Mouse (Mus musculus) limb, embryonic 10.5 days (tissue): ENCODE measurements around the gene Tmem107. TPM values are rescaled to one million over a fixed set of nuclear protein-coding genes. Genes with fewer than 3 reads are reported as not detected.

ENCODE experiments used
- DNase-seq: peaks from one replicate; pipeline ENCODE4 v3.0.0-alpha.2; 2017; ENCODE audit warnings: low spot score
- H3K27ac ChIP-seq: fragments of 300-500 bp; sonication (generic); 2 replicates; pipeline ENCODE4 v1.5.1; 2016; ENCODE audit warnings: mild to moderate bottlenecking
- H3K27me3 ChIP-seq: fragments of 300-500 bp; sonication (generic); 2 replicates; pipeline ENCODE4 v1.6.1; 2016; ENCODE audit warnings: low read depth, mild to moderate bottlenecking; ENCODE audit not compliant: poor library complexity, severe bottlenecking
- H3K36me3 ChIP-seq: fragments of 300-500 bp; sonication (generic); 2 replicates; pipeline ENCODE4 v1.6.1; 2016; ENCODE audit warnings: mild to moderate bottlenecking, moderate library complexity
- H3K4me1 ChIP-seq: fragments of 300-500 bp; sonication (generic); 2 replicates; pipeline ENCODE4 v1.6.1; 2016
- H3K4me3 ChIP-seq: fragments of 300-500 bp; sonication (generic); 2 replicates; pipeline ENCODE4 v1.5.1; 2016; ENCODE audit warnings: mild to moderate bottlenecking, moderate library complexity
- H3K9me3 ChIP-seq: fragments of 300-500 bp; sonication (generic); replicated peaks from 2 replicates; pipeline ENCODE4 v1.6.1; 2016; ENCODE audit warnings: mild to moderate bottlenecking
- WGBS: fragments of 180-500 bp; shearing (Covaris S2); methylation state at CpG from one replicate; pipeline ENCODE4 v1.1.7; 2016; 5-methylcytosine and 5-hydroxymethylcytosine counted together
- polyA plus RNA-seq: library from polyadenylated mRNA; unstranded; fragments of >200 nt; fragmentation: Nextera tagmentation; extraction: Ambion mirVana; gene quantifications from 2 replicates; pipeline ENCODE4 v1.2.1, GENCODE M21; 2016

Gene Tmem107
- polyA plus RNA-seq, 1 experiment from 2014 or later = 35.8 TPM

DNA sequence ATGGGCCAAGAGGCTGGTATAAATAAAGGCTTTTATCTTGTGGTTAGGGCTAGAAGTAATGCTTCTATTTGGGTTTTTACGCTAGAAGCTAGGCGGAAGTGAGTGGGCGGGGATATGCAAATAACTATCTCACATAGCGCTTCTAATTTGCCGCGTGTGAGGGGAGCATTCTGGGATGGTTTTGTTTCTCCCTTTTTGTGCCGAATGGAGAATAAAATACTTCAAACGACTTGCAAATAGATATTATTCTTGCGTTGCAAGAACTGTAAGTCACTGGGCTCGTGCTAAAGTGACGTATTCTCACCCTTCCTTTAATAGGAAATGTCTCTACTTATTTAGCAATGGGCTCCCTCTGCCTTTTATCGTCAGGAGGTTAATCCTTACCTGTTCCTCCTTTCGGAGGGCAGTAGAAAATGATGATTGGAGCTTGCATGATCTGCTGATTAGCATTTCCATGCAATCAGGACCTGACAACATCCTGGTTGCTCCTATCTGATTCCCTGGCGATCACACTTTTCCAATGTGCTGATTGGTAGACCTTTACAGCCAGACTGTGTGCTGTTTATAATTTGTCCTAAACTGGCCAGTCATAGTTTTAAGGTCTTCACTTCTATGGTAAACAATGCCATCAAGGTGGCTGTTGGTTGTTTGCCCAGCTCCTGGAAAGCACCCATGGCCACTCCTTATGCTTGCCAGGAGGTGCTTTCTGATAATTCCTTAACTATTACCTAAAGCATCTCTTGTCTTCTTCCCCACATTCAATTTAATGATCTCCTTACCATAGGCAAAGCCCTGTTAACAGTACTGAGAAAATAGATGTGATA lies 2.7 kb downstream of the Tmem107 start:
- peak; percentile 81 for DNase-seq
- no peaks in the 10 kb centered on the region for H3K9me3 ChIP-seq
- H3K27me3 ChIP-seq = no peaks in the 10 kb centered on the region
- peak overlapping the region; percentile 93 for H3K27ac ChIP-seq
- H3K4me3 ChIP-seq = peak overlapping the region; percentile 43
- H3K4me1 ChIP-seq = peaks cover 47% of the 10 kb centered on the region
- no peaks in the 10 kb centered on the region for H3K36me3 ChIP-seq
- under 1% methylated on average over 14 of the region's 14 CpGs for WGBS

DNA sequence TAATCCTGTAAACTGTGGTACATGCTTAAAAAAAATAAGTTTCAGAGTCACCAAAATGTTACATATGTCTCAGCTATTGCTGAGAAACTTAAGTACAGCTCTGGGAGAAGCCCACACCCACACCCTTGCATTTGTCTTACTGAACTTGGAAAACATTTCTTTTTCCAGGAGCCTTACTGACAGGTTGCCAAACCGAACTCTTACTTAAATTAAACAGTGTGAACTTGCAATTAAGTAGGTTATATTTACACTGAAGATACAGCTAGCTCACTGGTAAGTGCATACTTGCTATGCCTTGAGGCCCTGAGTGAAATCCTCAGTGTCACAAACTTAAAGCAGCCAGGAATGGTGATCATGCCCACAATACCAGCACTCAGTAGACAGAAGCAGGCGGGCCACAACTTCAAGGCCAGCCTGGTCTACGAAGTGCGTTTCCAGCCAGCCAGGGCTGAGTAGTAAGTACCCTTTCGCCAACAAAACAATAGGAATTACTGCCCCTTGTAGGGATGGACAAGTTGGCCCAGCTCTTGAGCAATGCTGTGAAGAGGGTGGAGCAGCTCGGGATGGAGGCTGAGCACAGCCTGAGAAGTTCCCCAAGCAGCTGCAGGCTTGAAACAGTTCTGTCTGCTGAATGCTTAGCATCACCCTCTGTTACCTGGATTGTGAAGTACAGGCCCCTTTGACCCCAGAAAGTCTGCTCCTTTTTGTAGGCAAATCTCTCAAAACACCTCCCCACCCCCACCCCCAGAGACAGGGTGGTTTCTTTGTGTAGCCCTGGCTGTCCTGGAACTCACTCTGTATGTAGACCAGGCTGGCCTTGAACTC lies 3.6 kb downstream of the Tmem107 start:
- no peaks in the 10 kb centered on the region for H3K36me3 ChIP-seq
- H3K27ac ChIP-seq = peak overlapping the region; percentile 46
- peaks cover 53% of the 10 kb centered on the region for H3K4me1 ChIP-seq
- no peak for DNase-seq
- 45% methylated on average over 6 of the region's 6 CpGs for WGBS
- H3K4me3 ChIP-seq = peak overlapping the region; percentile 18; the same call in 1 of the 2 replicates
- no peaks in the 10 kb centered on the region for H3K27me3 ChIP-seq
- no peaks in the 10 kb centered on the region for H3K9me3 ChIP-seq

DNA sequence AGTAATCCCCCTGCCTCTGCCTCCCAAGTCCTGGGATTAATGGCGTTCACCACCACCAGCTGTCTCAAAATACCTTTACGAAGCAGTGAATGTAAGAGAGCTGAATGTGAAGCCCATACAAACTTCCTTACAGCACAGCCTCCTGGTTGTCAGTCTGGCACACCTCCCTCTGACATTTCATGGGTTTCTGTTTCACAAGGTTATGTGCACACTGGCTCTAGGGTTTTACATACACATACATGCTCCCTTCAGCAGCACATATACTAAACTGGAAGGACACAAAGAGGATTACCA lies 4.1 kb downstream of the Tmem107 start:
- no peak for DNase-seq
- Histone ChIP-seq H3K4me1 (peaks cover 51% of the 10 kb centered on the region), H3K9me3 (no peaks in the 10 kb centered on the region), H3K27me3 (no peaks in the 10 kb centered on the region), H3K27ac (no peak overlapping the region), H3K4me3 (no peak overlapping the region), H3K36me3 (no peaks in the 10 kb centered on the region)
- 65% methylated on average over 2 of the region's 2 CpGs for WGBS

DNA sequence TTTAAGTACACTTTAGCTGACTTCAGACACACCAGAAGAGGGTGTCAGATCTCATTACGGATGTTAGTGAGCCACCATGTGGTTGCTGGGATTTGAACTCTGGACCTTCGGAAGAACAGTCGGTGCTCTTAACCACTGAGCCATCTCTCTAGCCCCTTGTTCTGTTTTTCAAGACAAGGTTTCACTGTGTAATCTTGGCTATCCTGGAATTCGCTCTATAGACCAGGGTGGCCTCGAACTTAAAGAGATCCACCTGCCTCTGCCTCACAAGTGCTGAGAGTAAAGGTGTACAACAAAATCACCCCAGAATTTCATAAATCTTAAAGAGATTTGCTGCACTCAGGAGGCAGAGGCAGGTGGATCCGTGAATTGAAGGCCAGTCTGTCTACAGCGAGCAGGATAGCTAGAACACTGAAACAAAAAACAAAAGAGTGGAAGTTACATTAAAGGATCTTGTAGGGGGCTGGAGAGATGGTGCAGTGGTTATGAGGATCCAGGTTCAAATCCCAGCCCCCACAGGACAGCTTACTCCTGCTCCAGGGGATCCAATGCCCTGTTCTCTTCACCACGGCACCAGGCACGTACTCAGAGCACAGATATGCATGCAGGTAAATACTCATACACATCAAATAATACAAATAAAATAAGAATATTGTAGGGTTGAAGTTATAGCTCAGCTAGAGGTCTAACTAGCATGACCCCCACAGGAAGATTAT lies 5.3 kb downstream of the Tmem107 start:
- Histone ChIP-seq H3K4me3 (no peak overlapping the region), H3K27ac (no peak overlapping the region), H3K9me3 (no peaks in the 10 kb centered on the region), H3K36me3 (no peaks in the 10 kb centered on the region), H3K27me3 (no peaks in the 10 kb centered on the region), H3K4me1 (peaks cover 53% of the 10 kb centered on the region)
- no peak for DNase-seq
- 52% methylated on average over 9 of the region's 9 CpGs for WGBS

DNA sequence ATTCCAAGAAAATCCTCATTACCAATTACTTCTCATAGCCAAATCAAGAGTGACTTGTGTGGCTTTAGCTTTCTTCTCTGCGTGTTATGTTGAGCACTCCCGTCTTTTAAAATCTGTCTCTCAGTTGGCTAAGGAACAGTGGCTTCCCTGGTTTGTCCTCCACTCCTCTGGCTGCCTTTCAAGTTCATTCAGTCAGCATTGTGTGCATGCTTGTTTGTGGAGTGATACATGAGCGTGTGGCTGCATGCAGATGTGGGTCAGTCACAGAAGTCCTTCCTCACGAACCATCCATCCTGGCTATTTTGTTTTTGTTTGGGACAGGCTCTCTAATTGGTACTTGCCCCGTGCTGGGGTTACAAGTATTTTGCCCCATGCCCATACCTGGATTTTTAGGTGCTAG lies 6.0 kb downstream of the Tmem107 start:
- no peaks in the 10 kb centered on the region for H3K9me3 ChIP-seq
- H3K27ac ChIP-seq = no peak overlapping the region
- H3K4me1 ChIP-seq = peaks cover 46% of the 10 kb centered on the region
- no peak overlapping the region for H3K4me3 ChIP-seq
- H3K36me3 ChIP-seq = no peaks in the 10 kb centered on the region
- no peaks in the 10 kb centered on the region for H3K27me3 ChIP-seq
- 82% methylated on average over 5 of the region's 5 CpGs for WGBS
- DNase-seq = no peak

DNA sequence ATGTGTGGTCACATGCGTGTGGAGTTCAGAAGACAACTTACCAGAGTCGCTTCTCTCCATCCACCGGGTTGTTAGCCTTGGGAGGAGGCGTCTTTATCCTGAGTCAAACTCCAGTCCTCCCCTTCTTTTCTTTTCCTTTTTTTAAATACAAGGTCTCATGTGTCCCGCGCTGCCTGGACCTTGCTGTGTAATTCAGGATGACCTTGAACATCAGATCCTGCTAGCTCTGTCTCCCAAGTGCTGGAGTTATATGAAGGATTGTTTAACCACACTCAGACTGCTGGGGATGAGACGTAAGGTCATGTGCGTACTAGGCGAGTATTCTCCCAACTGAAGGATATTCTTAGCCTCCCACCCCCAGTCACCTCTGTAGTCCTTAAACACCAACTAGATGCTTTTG lies 6.7 kb downstream of the Tmem107 start:
- no peak for DNase-seq
- Histone ChIP-seq H3K27ac (no peak overlapping the region; the same call in 1 of the 2 replicates), H3K4me1 (peaks cover 41% of the 10 kb centered on the region), H3K9me3 (no peaks in the 10 kb centered on the region), H3K27me3 (no peaks in the 10 kb centered on the region), H3K4me3 (no peak overlapping the region), H3K36me3 (no peaks in the 10 kb centered on the region)
- 90% methylated on average over 9 of the region's 9 CpGs for WGBS

DNA sequence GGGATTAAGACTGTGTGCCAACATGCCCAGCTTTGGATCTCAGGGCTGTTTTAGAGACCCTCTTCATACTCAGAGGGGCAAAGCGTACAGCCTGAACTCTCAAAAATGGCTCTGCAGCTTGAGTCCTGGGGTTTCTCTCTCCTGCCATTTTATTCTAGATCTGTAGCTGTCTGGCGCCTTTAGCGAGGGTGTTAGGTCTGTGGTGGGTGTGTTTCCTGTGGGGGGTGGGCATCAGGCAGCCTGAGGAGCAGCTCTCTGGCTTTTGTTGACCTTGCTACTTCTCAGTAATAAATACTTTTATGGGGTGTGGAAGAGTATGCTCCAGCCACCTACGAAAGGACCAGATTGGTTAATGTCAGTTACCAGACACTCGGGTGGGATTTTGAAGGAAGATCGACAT lies 7.4 kb downstream of the Tmem107 start:
- Histone ChIP-seq H3K4me3 (no peak overlapping the region), H3K4me1 (peaks cover 33% of the 10 kb centered on the region), H3K27ac (no peak overlapping the region; the same call in 1 of the 2 replicates), H3K27me3 (no peaks in the 10 kb centered on the region), H3K9me3 (no peaks in the 10 kb centered on the region), H3K36me3 (no peaks in the 10 kb centered on the region)
- WGBS = 65% methylated on average over 6 of the region's 6 CpGs
- no peak for DNase-seq

DNA sequence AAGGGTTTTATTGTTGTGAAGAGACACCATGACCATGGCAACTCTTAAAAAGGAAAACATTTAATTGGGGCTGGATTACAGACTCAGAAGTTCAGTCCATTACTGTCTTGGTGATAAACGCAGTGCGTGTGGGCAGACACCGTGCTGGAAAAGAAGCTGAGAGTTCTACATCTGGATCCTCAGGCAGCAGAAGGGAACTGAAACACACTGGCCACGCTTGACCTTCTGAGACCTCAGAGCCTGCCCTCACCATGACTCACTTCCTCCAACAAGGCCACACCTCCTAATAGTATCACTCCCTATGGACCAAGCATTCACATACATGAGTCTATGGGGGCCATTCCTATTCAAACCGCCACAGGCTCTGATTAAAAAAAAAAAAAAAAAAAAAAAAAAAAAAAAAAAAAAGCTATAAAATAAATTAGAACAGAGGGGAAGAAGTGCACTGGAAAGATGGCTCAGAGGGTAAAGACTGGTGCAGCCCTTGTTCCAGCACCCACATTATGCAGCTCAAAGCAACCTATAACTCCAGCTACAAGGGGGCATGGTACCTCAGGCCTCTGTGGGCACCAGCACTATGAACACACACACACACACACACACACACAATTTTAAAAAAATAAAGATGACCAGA lies 8.3 kb downstream of the Tmem107 start:
- no peaks in the 10 kb centered on the region for H3K36me3 ChIP-seq
- no peak overlapping the region for H3K4me3 ChIP-seq
- no peaks in the 10 kb centered on the region for H3K9me3 ChIP-seq
- H3K27me3 ChIP-seq = no peaks in the 10 kb centered on the region
- H3K27ac ChIP-seq = no peak overlapping the region
- 63% methylated on average over 5 of the region's 5 CpGs for WGBS
- peaks cover 28% of the 10 kb centered on the region for H3K4me1 ChIP-seq
- DNase-seq = no peak

DNA sequence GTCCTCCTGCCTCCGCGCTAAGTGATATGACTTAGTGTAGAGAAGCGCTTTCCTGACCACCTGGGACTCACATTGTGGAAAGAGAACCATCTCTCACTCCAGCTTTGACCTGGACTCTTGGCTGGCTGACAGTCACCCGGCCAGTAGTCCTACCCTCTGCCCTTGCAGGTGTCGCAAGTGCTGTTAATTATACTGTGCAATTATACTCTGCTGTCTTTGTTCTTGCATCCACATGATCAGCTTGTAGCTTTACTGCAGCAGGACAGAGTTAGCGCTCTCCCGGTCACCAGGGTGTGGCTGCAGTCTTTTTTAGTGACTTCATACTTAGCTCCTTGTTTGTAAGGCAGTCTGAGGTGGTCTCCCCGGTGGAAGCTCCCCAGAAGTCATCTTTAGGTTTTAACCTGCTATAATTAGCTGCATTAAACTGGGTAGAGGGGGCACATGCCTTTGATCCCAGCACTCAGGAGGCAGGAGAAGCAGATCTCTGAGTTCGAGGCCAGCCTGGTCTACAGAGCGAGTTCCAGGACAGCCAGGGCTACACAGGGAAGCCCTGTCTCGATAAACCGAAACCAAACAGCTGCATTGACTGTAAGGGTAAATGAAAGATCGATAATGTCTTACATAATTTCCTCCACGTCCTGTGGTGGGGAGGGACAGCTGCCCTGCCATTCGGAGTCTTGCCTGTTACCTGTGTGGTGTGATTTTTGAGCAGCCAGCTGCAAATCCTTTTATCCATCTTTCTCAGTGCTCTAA lies 9.7 kb downstream of the Tmem107 start:
- Histone ChIP-seq H3K4me3 (no peak overlapping the region), H3K27me3 (no peaks in the 10 kb centered on the region), H3K4me1 (peaks cover 19% of the 10 kb centered on the region), H3K9me3 (no peaks in the 10 kb centered on the region), H3K27ac (no peak overlapping the region), H3K36me3 (no peaks in the 10 kb centered on the region)
- DNase-seq = no peak
- 82% methylated on average over 15 of the region's 15 CpGs for WGBS

DNA sequence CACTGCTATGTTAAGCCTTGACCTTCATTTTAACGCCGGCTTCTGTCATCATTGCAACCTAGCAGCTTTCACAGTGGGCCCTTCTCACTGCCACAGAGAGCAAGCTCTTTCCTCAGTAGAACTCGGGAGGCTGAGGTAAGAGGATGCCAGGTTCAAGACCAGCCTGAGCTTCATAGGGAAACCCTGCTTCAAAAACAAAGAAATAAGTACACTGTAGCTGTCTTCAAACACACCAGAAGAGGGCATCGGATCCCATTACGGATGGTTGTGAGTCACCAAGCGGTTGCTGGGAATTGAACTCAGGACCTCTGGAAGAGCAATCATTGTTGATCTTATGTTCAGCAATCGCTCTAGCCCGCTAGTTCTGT lies 10.2 kb downstream of the Tmem107 start:
- no peaks in the 10 kb centered on the region for H3K9me3 ChIP-seq
- H3K4me1 ChIP-seq = peaks cover 19% of the 10 kb centered on the region
- DNase-seq = no peak
- H3K36me3 ChIP-seq = no peaks in the 10 kb centered on the region
- H3K27ac ChIP-seq = no peak overlapping the region
- WGBS = 91% methylated on average over 8 of the region's 8 CpGs
- H3K27me3 ChIP-seq = no peaks in the 10 kb centered on the region
- H3K4me3 ChIP-seq = no peak overlapping the region

DNA sequence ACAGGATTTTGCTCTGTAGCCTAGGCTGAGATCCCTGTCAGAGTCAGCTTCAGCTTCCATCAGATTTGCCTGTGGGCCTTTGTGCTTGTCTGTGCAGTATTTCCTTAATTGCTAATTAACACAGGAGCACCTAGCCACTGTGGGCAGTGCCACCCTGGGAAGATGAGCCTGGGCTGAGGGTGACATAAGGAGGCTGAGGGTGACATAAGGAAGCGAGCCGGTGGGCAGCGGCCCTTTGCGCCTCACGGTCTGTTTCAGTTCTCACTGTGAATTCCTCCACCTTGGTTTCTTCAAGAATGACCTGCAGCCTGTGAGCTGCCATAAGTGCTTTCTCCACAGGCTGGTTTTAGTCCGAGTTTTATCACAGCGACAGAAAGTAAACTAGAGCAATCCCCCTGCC lies 11.0 kb downstream of the Tmem107 start:
- DNase-seq = no peak
- H3K27ac ChIP-seq = no peak overlapping the region
- H3K4me3 ChIP-seq = no peak overlapping the region
- WGBS = 88% methylated on average over 7 of the region's 7 CpGs
- H3K36me3 ChIP-seq = no peaks in the 10 kb centered on the region
- peaks cover 23% of the 10 kb centered on the region for H3K4me1 ChIP-seq
- H3K9me3 ChIP-seq = no peaks in the 10 kb centered on the region
- no peaks in the 10 kb centered on the region for H3K27me3 ChIP-seq

DNA sequence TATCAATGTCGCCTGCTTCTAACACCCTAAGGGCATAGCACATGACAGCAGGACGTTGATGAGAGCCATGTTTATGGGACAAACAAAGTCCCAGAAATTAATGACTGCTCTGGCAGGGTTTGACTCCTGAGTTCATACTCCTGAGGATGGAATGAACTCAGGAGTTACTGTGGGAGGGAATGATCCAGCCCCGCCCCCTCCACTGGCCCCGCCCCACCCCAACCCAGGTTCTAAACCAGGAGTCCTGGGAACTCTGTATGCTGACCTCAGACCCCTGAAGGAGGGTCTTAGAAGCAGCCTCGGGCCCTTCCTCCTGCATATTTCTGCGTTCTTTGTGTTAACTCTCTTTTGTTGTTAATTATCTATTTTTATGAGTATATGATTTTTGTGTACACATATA lies 15.0 kb downstream of the Tmem107 start:
- Histone ChIP-seq H3K4me1 (peaks cover 42% of the 10 kb centered on the region), H3K4me3 (no peak overlapping the region), H3K9me3 (no peaks in the 10 kb centered on the region), H3K27ac (no peak overlapping the region), H3K27me3 (no peaks in the 10 kb centered on the region), H3K36me3 (peaks cover 13% of the 10 kb centered on the region)
- 64% methylated on average over 6 of the region's 6 CpGs for WGBS
- no peak for DNase-seq
